Mouse (Mus musculus) spleen, postnatal 10 days (tissue): ENCODE measurements around the gene Rai2.

Experiments
- DNase-seq, 2 experiments: peaks; one replicate each; pipeline ENCODE4 v3.0.0; 2021 to 2022; ENCODE audit warnings: low spot score in 2 of 2

Rai2 gene

GRCm38 (mm10) chrX:161716865-161717763 is at the start of gene Rai2:
TSS of gene Rai2 (plus strand) at chrX:161717069.
- DNase-seq = no peak

GRCm38 (mm10) chrX:161689336-161689735 is 27.5 kb upstream of the Rai2 start:
- no peak for DNase-seq

GRCm38 (mm10) chrX:161716503-161716864 is 385 bp upstream of the Rai2 start:
- no peak for DNase-seq

GRCm38 (mm10) chrX:161717764-161718382 is 1.0 kb downstream of the Rai2 start:
- no peak for DNase-seq

GRCm38 (mm10) chrX:161718548-161718947 is 1.7 kb downstream of the Rai2 start:
- no peak for DNase-seq

- DNase-seq = no peak
These were observed 4.2 kb downstream of the Rai2 start for GRCm38 (mm10) chrX:161721082-161721481.

- no peak for DNase-seq
These were observed 6.5 kb downstream of the Rai2 start for GRCm38 (mm10) chrX:161723391-161723808.

- DNase-seq = no peak
These were observed 9.4 kb downstream of the Rai2 start for GRCm38 (mm10) chrX:161726257-161726656.

GRCm38 (mm10) chrX:161728507-161728906 is 11.6 kb downstream of the Rai2 start:
- DNase-seq = no peak

- DNase-seq = no peak
These were observed 13.2 kb downstream of the Rai2 start for GRCm38 (mm10) chrX:161730026-161730425.

- DNase-seq = no peak
These were observed 15.0 kb downstream of the Rai2 start for GRCm38 (mm10) chrX:161731859-161732258.

GRCm38 (mm10) chrX:161733581-161734309 is 16.9 kb downstream of the Rai2 start:
- DNase-seq = no peak

GRCm38 (mm10) chrX:161734310-161734676 is 17.4 kb downstream of the Rai2 start:
- DNase-seq = no peak

- no peak for DNase-seq
These were observed 22.5 kb downstream of the Rai2 start for GRCm38 (mm10) chrX:161739374-161739773.

GRCm38 (mm10) chrX:161743080-161743479 is 26.2 kb downstream of the Rai2 start:
- DNase-seq = no peak

GRCm38 (mm10) chrX:161745296-161745695 is 28.4 kb downstream of the Rai2 start:
- no peak for DNase-seq

- DNase-seq = no peak
These were observed 30.5 kb downstream of the Rai2 start for GRCm38 (mm10) chrX:161747337-161747736.

- no peak for DNase-seq
These were observed 36.6 kb downstream of the Rai2 start for GRCm38 (mm10) chrX:161753514-161753913.

GRCm38 (mm10) chrX:161776321-161776962 is 59.6 kb downstream of the Rai2 start:
- no peak for DNase-seq

GRCm38 (mm10) chrX:161780321-161781034 is 63.6 kb downstream of the Rai2 start:
- DNase-seq = no peak

- DNase-seq = no peak
These were observed 73.3 kb downstream of the Rai2 start for GRCm38 (mm10) chrX:161790182-161790581.
